Comparison of ENCODE assay signal across 11 mouse cellular contexts in the genomic region with DNA sequence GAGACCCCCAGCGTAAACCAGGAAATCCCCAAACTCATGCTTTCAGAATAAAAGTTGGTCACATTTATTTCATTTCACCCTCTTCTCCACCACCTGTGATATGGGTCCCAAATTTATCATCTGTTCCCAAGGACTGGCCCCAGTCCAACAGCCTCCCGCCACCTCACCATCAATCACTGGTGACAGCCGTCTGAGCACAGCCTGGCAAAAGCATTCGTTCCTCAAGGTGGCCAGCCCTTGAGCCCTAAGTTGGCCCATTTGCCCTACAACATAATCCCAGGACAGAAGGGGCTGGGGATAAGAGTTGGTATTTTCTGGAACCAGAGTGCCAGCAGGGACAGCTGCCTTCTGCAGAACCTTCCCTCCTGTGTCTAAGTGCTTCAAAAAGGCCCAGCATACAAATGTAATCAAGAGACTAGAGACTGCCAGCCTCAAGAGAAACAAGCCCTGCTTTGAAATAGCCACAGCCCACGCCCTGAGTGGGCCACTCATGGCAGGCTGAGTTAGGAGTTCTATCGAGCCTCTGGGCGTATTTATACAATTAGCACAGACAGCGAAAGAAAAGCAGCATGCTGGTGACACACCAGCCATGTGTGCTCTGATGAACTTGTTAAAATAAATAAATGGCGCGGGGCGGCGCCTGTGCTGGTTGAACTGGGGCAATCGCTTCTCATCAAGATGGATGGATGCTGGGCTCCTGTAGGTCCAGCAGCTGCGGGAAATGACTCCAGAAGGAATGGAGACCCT.
DNase-seq lines count a peak whose midpoint lies in the region; ATAC-seq and TF ChIP-seq lines count a peak whose summit lies in the region.
"Had no signal": no experiment of that assay in that cellular context is flagged by ENCODE, and none has a peak within 500 bp of the region (broad histone marks: within the 10 kb centered on the region; RNA-seq: fewer than 3 reads in every experiment).

No protein-coding gene starts in this region.

- no peak for ATAC-seq in midbrain, postnatal 0 days (ENCODE audit: low FRiP score)
- no peak for ATAC-seq in midbrain, embryonic 11.5 days (ENCODE audit: low FRiP score)
- ATAC-seq: Patski had no signal

- H3K4me3 ChIP-seq in midbrain, postnatal 0 days (ENCODE audit: low read depth, low read length) = no peak overlapping the region
- no peak overlapping the region for H3K4me3 ChIP-seq in midbrain, embryonic 11.5 days (ENCODE audit: low read depth, low read length)

- TF ChIP-seq CTCF in midbrain, postnatal 0 days (IDR thresholded peaks at IDR 0.05) = no peak

- H3K27me3 ChIP-seq in midbrain, postnatal 0 days (ENCODE audit: insufficient read depth, low read length) = no peaks in the 10 kb centered on the region
- H3K27me3 ChIP-seq in midbrain, embryonic 11.5 days (ENCODE audit: control insufficient read depth, insufficient read depth, low read length) = no peaks in the 10 kb centered on the region
- H3K27me3 ChIP-seq: Patski had no signal

- no peak overlapping the region for H3K9ac ChIP-seq in midbrain, postnatal 0 days (replicated peaks; ENCODE audit: low read length, poor library complexity, severe bottlenecking)
- H3K9ac ChIP-seq in midbrain, embryonic 11.5 days (ENCODE audit: low read length) = no peak overlapping the region

- WGBS in midbrain, postnatal 0 days = 68% methylated on average over 14 of the region's 14 CpGs
- WGBS in midbrain, embryonic 11.5 days = 84% methylated on average over 14 of the region's 14 CpGs

- H3K4me2 ChIP-seq in midbrain, postnatal 0 days (ENCODE audit: low read depth, low read length, poor library complexity, severe bottlenecking) = no peak overlapping the region
- no peak overlapping the region for H3K4me2 ChIP-seq in midbrain, embryonic 11.5 days

- DNase-seq in embryo, embryonic 10 days (ENCODE audit: low spot score) = peak; percentile 23
- no peak for DNase-seq in embryo, embryonic 9.5 days (ENCODE audit: extremely low spot score)
- peak; percentile 9 for DNase-seq in midbrain, postnatal 0 days (ENCODE audit: low spot score)
- no peak for DNase-seq in midbrain, embryonic 11.5 days (ENCODE audit: low spot score, missing footprints)
- peak; percentile 29 to 54 for DNase-seq in layer of hippocampus, adult 18-20 months (ENCODE audit: low spot score in 2 of 2)
- peak; percentile 51 to 52 for DNase-seq in right cerebral cortex, postnatal 36 days (ENCODE audit: low spot score in 2 of 2)
- DNase-seq in cerebellum, adult 8-10 months = no peak
- DNase-seq in cerebellum, postnatal 36 days = no peak
- DNase-seq: heart, postnatal 14 days; lung, adult 18-20 months had no signal

- 0 out of 2 replicates have a peak, but pooled peaks cover 2% of the 10 kb centered on the region for H3K4me1 ChIP-seq in midbrain, postnatal 0 days (ENCODE audit: insufficient read depth, low read length)
- H3K4me1 ChIP-seq in midbrain, embryonic 11.5 days (ENCODE audit: control insufficient read depth, insufficient read depth, low read length) = no peaks in the 10 kb centered on the region

- no peak overlapping the region for H3K27ac ChIP-seq in midbrain, postnatal 0 days (ENCODE audit: low read depth, low read length)
- H3K27ac ChIP-seq in midbrain, embryonic 11.5 days (ENCODE audit: low read depth, low read length) = no peak overlapping the region

- no peaks in the 10 kb centered on the region for H3K36me3 ChIP-seq in midbrain, postnatal 0 days (ENCODE audit: insufficient read depth, low read length)
- no peaks in the 10 kb centered on the region for H3K36me3 ChIP-seq in midbrain, embryonic 11.5 days (ENCODE audit: control insufficient read depth, insufficient read depth, low read length)

- no peaks in the 10 kb centered on the region for H3K9me3 ChIP-seq in midbrain, postnatal 0 days (ENCODE audit: low read length)
- H3K9me3 ChIP-seq in midbrain, embryonic 11.5 days (ENCODE audit: control insufficient read depth, low read length) = no peaks in the 10 kb centered on the region

Comparison
In these comparisons a context has a peak if more than half of its experiments do, and no peak if none do; other contexts are left out.
1. DNase-seq: peak in embryo, embryonic 10 days (single experiment), midbrain, postnatal 0 days (single experiment), layer of hippocampus, adult 18-20 months (2 of 2) and right cerebral cortex, postnatal 36 days (2 of 2); none in embryo, embryonic 9.5 days (single experiment), midbrain, embryonic 11.5 days (single experiment), cerebellum, adult 8-10 months (single experiment) and cerebellum, postnatal 36 days (0 of 2).